Mouse (Mus musculus) hindbrain, embryonic 13.5 days (tissue): ENCODE results near the gene Azi2. TPM values are rescaled to one million over a fixed set of nuclear protein-coding genes. Genes with fewer than 3 reads are reported as not detected.
A peak's percentile ranks its signal among the peaks of the same experiment; 100 is the strongest.

ENCODE experiments used
- ATAC-seq: fragments of 200-750 bp; cut with Nextera tagmentation; 2 replicates; pipeline ENCODE4 v1.8.0; 2017; ENCODE audit warnings: moderate TSS enrichment; ENCODE audit not compliant: low FRiP score
- H3K27ac ChIP-seq: fragments of 300-500 bp; sonication (generic); 2 replicates; pipeline ENCODE4 v1.5.1; 2015; ENCODE audit warnings: inconsistent platforms, mild to moderate bottlenecking, moderate library complexity
- H3K27me3 ChIP-seq: fragments of 300-500 bp; sonication (generic); 2 replicates; pipeline ENCODE4 v1.6.1; 2015; ENCODE audit warnings: mild to moderate bottlenecking, inconsistent platforms
- H3K36me3 ChIP-seq: fragments of 300-500 bp; sonication (generic); 2 replicates; pipeline ENCODE4 v1.6.1; 2015; ENCODE audit warnings: mild to moderate bottlenecking, inconsistent platforms
- H3K4me1 ChIP-seq: fragments of 300-500 bp; sonication (generic); replicated peaks from 2 replicates; pipeline ENCODE4 v1.6.1; 2015; ENCODE audit warnings: inconsistent platforms
- H3K4me2 ChIP-seq: fragments of 300-500 bp; sonication (generic); 2 replicates; pipeline ENCODE4 v1.6.1; 2015; ENCODE audit warnings: inconsistent platforms, mild to moderate bottlenecking, moderate library complexity
- H3K4me3 ChIP-seq: fragments of 300-500 bp; sonication (generic); 2 replicates; pipeline ENCODE4 v1.5.1; 2015; ENCODE audit warnings: mild to moderate bottlenecking, inconsistent platforms
- H3K9ac ChIP-seq: fragments of 300-500 bp; sonication (generic); 2 replicates; pipeline ENCODE4 v1.6.1; 2015; ENCODE audit warnings: mild to moderate bottlenecking, inconsistent platforms
- H3K9me3 ChIP-seq: fragments of 300-500 bp; sonication (generic); 2 replicates; pipeline ENCODE4 v1.6.1; 2016; ENCODE audit warnings: inconsistent platforms
- WGBS: fragments of 180-500 bp; shearing (Covaris S2); methylation state at CpG from one replicate; pipeline ENCODE4 v1.1.7; 2015; 5-methylcytosine and 5-hydroxymethylcytosine counted together
- polyA plus RNA-seq: library from polyadenylated mRNA; unstranded; fragments of >200 nt; fragmentation: Nextera tagmentation; extraction: Ambion mirVana; gene quantifications from 2 replicates; pipeline ENCODE4 v1.2.1, GENCODE M21; 2015

Azi2 gene
- polyA plus RNA-seq, 1 experiment from 2014 or later, result 80.4 TPM

GRCm38 (mm10) chr9:118042738-118043137 is 2.4 kb downstream of the Azi2 start:
- H3K4me1 ChIP-seq, result peaks cover 33% of the 10 kb centered on the region
- WGBS, result 94% methylated on average over 4 of the region's 4 CpGs
- H3K4me2 ChIP-seq, result peak overlapping the region; percentile 78
- H3K9ac ChIP-seq, result no peak overlapping the region
- no peaks in the 10 kb centered on the region for H3K27me3 ChIP-seq
- no peaks in the 10 kb centered on the region for H3K9me3 ChIP-seq
- ATAC-seq, result no peak
- H3K36me3 ChIP-seq, result no peaks in the 10 kb centered on the region
- H3K4me3 ChIP-seq, result no peak overlapping the region
- no peak overlapping the region for H3K27ac ChIP-seq

- no peak overlapping the region for H3K4me3 ChIP-seq
- H3K9ac ChIP-seq, result 0 out of 2 replicates have a peak overlapping the region, but pooled peaks have one; percentile 5
- H3K4me2 ChIP-seq, result no peak overlapping the region
- no peaks in the 10 kb centered on the region for H3K9me3 ChIP-seq
- H3K27me3 ChIP-seq, result no peaks in the 10 kb centered on the region
- no peak for ATAC-seq
- H3K36me3 ChIP-seq, result peaks cover 3% of the 10 kb centered on the region
- WGBS, result 94% methylated on average over 3 of the region's 3 CpGs
- peaks cover 33% of the 10 kb centered on the region for H3K4me1 ChIP-seq
- no peak overlapping the region for H3K27ac ChIP-seq
These were observed 3.3 kb downstream of the Azi2 start for GRCm38 (mm10) chr9:118043581-118043980.

- Histone ChIP-seq H3K27ac (no peak overlapping the region), H3K4me1 (peaks cover 33% of the 10 kb centered on the region), H3K27me3 (no peaks in the 10 kb centered on the region), H3K4me3 (no peak overlapping the region), H3K9me3 (no peaks in the 10 kb centered on the region), H3K9ac (no peak overlapping the region), H3K4me2 (no peak overlapping the region), H3K36me3 (peaks cover 7% of the 10 kb centered on the region)
- WGBS, result 60% methylated on average over 1 of the region's 1 CpGs
- no peak for ATAC-seq
These were observed 4.8 kb downstream of the Azi2 start for GRCm38 (mm10) chr9:118045011-118045533.

GRCm38 (mm10) chr9:118053286-118053685 is 13.0 kb downstream of the Azi2 start:
- no peak for ATAC-seq
- H3K4me3 ChIP-seq, result no peak overlapping the region
- no peaks in the 10 kb centered on the region for H3K9me3 ChIP-seq
- 46% methylated on average over 1 of the region's 1 CpGs for WGBS
- no peak overlapping the region for H3K27ac ChIP-seq
- no peak overlapping the region for H3K4me2 ChIP-seq
- H3K27me3 ChIP-seq, result no peaks in the 10 kb centered on the region
- H3K4me1 ChIP-seq, result no peaks in the 10 kb centered on the region
- no peak overlapping the region for H3K9ac ChIP-seq
- peaks cover 38% of the 10 kb centered on the region for H3K36me3 ChIP-seq

GRCm38 (mm10) chr9:118059101-118059500 is 18.8 kb downstream of the Azi2 start:
- no peak overlapping the region for H3K9ac ChIP-seq
- no peaks in the 10 kb centered on the region for H3K9me3 ChIP-seq
- H3K4me3 ChIP-seq, result no peak overlapping the region
- H3K4me2 ChIP-seq, result no peak overlapping the region
- no peaks in the 10 kb centered on the region for H3K4me1 ChIP-seq
- H3K27me3 ChIP-seq, result no peaks in the 10 kb centered on the region
- WGBS, result 94% methylated on average over 3 of the region's 3 CpGs
- peaks cover 42% of the 10 kb centered on the region for H3K36me3 ChIP-seq
- no peak for ATAC-seq
- H3K27ac ChIP-seq, result no peak overlapping the region

GRCm38 (mm10) chr9:118070442-118070841 is 30.1 kb downstream of the Azi2 start:
- Histone ChIP-seq H3K27me3 (no peaks in the 10 kb centered on the region), H3K4me3 (no peak overlapping the region), H3K9me3 (no peaks in the 10 kb centered on the region), H3K36me3 (peaks cover 47% of the 10 kb centered on the region), H3K27ac (no peak overlapping the region), H3K4me2 (no peak overlapping the region), H3K4me1 (no peaks in the 10 kb centered on the region), H3K9ac (no peak overlapping the region)
- no peak for ATAC-seq
- 96% methylated on average over 6 of the region's 6 CpGs for WGBS

GRCm38 (mm10) chr9:118071337-118071736 is 31.0 kb downstream of the Azi2 start:
- no peaks in the 10 kb centered on the region for H3K4me1 ChIP-seq
- 85% methylated on average over 3 of the region's 3 CpGs for WGBS
- no peak overlapping the region for H3K27ac ChIP-seq
- peaks cover 42% of the 10 kb centered on the region for H3K36me3 ChIP-seq
- no peak overlapping the region for H3K4me2 ChIP-seq
- no peak overlapping the region for H3K4me3 ChIP-seq
- no peaks in the 10 kb centered on the region for H3K27me3 ChIP-seq
- no peak overlapping the region for H3K9ac ChIP-seq
- no peak for ATAC-seq
- H3K9me3 ChIP-seq, result no peaks in the 10 kb centered on the region

GRCm38 (mm10) chr9:118072101-118072500 is 31.8 kb downstream of the Azi2 start:
- Histone ChIP-seq H3K4me2 (no peak overlapping the region), H3K36me3 (peaks cover 35% of the 10 kb centered on the region), H3K27me3 (no peaks in the 10 kb centered on the region), H3K9me3 (no peaks in the 10 kb centered on the region), H3K9ac (no peak overlapping the region), H3K27ac (no peak overlapping the region), H3K4me3 (no peak overlapping the region), H3K4me1 (no peaks in the 10 kb centered on the region)
- no peak for ATAC-seq
- WGBS, result 93% methylated on average over 5 of the region's 5 CpGs

GRCm38 (mm10) chr9:118073358-118073757 is 33.1 kb downstream of the Azi2 start:
- Histone ChIP-seq H3K36me3 (peaks cover 24% of the 10 kb centered on the region), H3K9ac (no peak overlapping the region), H3K4me2 (no peak overlapping the region), H3K4me1 (no peaks in the 10 kb centered on the region), H3K27me3 (no peaks in the 10 kb centered on the region), H3K9me3 (no peaks in the 10 kb centered on the region), H3K4me3 (no peak overlapping the region), H3K27ac (no peak overlapping the region)
- WGBS, result 95% methylated on average over 3 of the region's 3 CpGs
- ATAC-seq, result no peak

GRCm38 (mm10) chr9:118082575-118083431 is 42.5 kb downstream of the Azi2 start:
- H3K9me3 ChIP-seq, result no peaks in the 10 kb centered on the region
- H3K27ac ChIP-seq, result no peak overlapping the region
- no peaks in the 10 kb centered on the region for H3K36me3 ChIP-seq
- peak overlapping the region; percentile 50 for H3K4me2 ChIP-seq
- peak overlapping the region; percentile 49 for H3K9ac ChIP-seq
- no peak for ATAC-seq
- H3K4me1 ChIP-seq, result peaks cover 9% of the 10 kb centered on the region
- 31% methylated on average over 22 of the region's 22 CpGs for WGBS
- no peaks in the 10 kb centered on the region for H3K27me3 ChIP-seq
- H3K4me3 ChIP-seq, result peak overlapping the region; percentile 21

GRCm38 (mm10) chr9:118083834-118084233 is 43.5 kb downstream of the Azi2 start:
- Histone ChIP-seq H3K9ac (no peak overlapping the region), H3K9me3 (no peaks in the 10 kb centered on the region), H3K4me2 (no peak overlapping the region), H3K27me3 (no peaks in the 10 kb centered on the region), H3K4me1 (peaks cover 9% of the 10 kb centered on the region), H3K36me3 (no peaks in the 10 kb centered on the region), H3K4me3 (no peak overlapping the region), H3K27ac (no peak overlapping the region)
- no peak for ATAC-seq
- WGBS, result 41% methylated on average over 4 of the region's 4 CpGs

GRCm38 (mm10) chr9:118099395-118099794 is 59.1 kb downstream of the Azi2 start:
- WGBS, result 60% methylated on average over 4 of the region's 4 CpGs
- Histone ChIP-seq H3K4me3 (no peak overlapping the region), H3K9ac (no peak overlapping the region), H3K36me3 (no peaks in the 10 kb centered on the region), H3K4me1 (peaks cover 3% of the 10 kb centered on the region; the same call in 1 of the 2 replicates), H3K9me3 (no peaks in the 10 kb centered on the region), H3K4me2 (no peak overlapping the region), H3K27ac (no peak overlapping the region), H3K27me3 (no peaks in the 10 kb centered on the region)
- no peak for ATAC-seq

GRCm38 (mm10) chr9:118100484-118100883 is 60.2 kb downstream of the Azi2 start:
- no peaks in the 10 kb centered on the region for H3K36me3 ChIP-seq
- H3K9me3 ChIP-seq, result no peaks in the 10 kb centered on the region
- H3K4me1 ChIP-seq, result peaks cover 3% of the 10 kb centered on the region; the same call in 1 of the 2 replicates
- no peaks in the 10 kb centered on the region for H3K27me3 ChIP-seq
- H3K27ac ChIP-seq, result no peak overlapping the region
- H3K4me3 ChIP-seq, result no peak overlapping the region
- no peak overlapping the region for H3K9ac ChIP-seq
- WGBS, result 98% methylated on average over 2 of the region's 2 CpGs
- H3K4me2 ChIP-seq, result no peak overlapping the region
- no peak for ATAC-seq
